Mouse (Mus musculus) lung, embryonic 14.5 days (tissue): ENCODE results near the gene Slc36a1. TPM values are rescaled to one million over a fixed set of nuclear protein-coding genes. Genes with fewer than 3 reads are reported as not detected.

Experiments used
- ATAC-seq: fragments of 200-750 bp; cut with Nextera tagmentation; 2 replicates; pipeline ENCODE4 v1.8.0; 2017; ENCODE audit warnings: mild to moderate bottlenecking, moderate TSS enrichment, moderate library complexity; ENCODE audit not compliant: insufficient read depth
- DNase-seq: peaks from one replicate; pipeline ENCODE4 v3.0.0-alpha.2; 2015
- H3K27ac ChIP-seq: fragments of 300-500 bp; sonication (generic); 2 replicates; pipeline ENCODE4 v1.5.1; 2014; ENCODE audit warnings: low read depth, mild to moderate bottlenecking, moderate library complexity
- H3K27me3 ChIP-seq: fragments of 300-500 bp; sonication (generic); 2 replicates; pipeline ENCODE4 v1.6.1; 2014; ENCODE audit warnings: low read length, control low read depth; ENCODE audit not compliant: insufficient read depth
- H3K36me3 ChIP-seq: fragments of 300-500 bp; sonication (generic); 2 replicates; pipeline ENCODE4 v1.6.1; 2014; ENCODE audit warnings: control low read depth; ENCODE audit not compliant: insufficient read depth
- H3K4me1 ChIP-seq: fragments of 300-500 bp; sonication (generic); 2 replicates; pipeline ENCODE4 v1.6.1; 2014; ENCODE audit warnings: antibody characterized with exemption, control low read depth; ENCODE audit not compliant: insufficient read depth
- H3K4me2 ChIP-seq: fragments of 300-500 bp; sonication (generic); 2 replicates; pipeline ENCODE4 v1.6.1; 2014; ENCODE audit warnings: mild to moderate bottlenecking
- H3K4me3 ChIP-seq: fragments of 300-500 bp; sonication (generic); 2 replicates; pipeline ENCODE4 v1.5.1; 2014; ENCODE audit warnings: low read depth, low read length
- H3K9ac ChIP-seq: fragments of 300-500 bp; sonication (generic); 2 replicates; pipeline ENCODE4 v1.6.1; 2014
- H3K9me3 ChIP-seq: fragments of 300-500 bp; sonication (generic); 2 replicates; pipeline ENCODE4 v1.6.1; 2016; ENCODE audit warnings: low read depth, low read length, control low read depth
- CTCF ChIP-seq: IDR thresholded peaks from 2 replicates; pipeline ENCODE4 v1.5.1; 2016; ENCODE audit warnings: antibody characterized with exemption, low read depth
- WGBS: fragments of 180-500 bp; shearing (Covaris S2); extraction: QIAGEN DNeasy Blood & Tissue Kit; methylation state at CpG from one replicate; pipeline ENCODE4 v1.1.7; 2014; 5-methylcytosine and 5-hydroxymethylcytosine counted together
- polyA plus RNA-seq: library from polyadenylated mRNA; unstranded; fragments of >200 nt; fragmentation: Nextera tagmentation; extraction: Ambion mirVana; gene quantifications from 2 replicates; pipeline ENCODE4 v1.2.1, GENCODE M21; 2014

Gene Slc36a1
- polyA plus RNA-seq, 1 experiment from 2014 or later: 1.9 TPM

GRCm38 (mm10) chr11:55184733-55185291 lies 19.3 kb upstream of the Slc36a1 start, which contains the start of gene Slc36a2:
Gene Slc36a2 (minus strand): TSS chr11:55185077.
- Histone ChIP-seq H3K4me1 (0 out of 2 replicates have a peak, but pooled peaks cover 5% of the 10 kb centered on the region), H3K4me3 (no peak within 1 kb of the TSS), H3K9me3 (no peaks in the 10 kb centered on the region), H3K9ac (no peak within 1 kb of the TSS), H3K36me3 (no peaks in the 10 kb centered on the region), H3K4me2 (no peak within 1 kb of the TSS), H3K27me3 (no peaks in the 10 kb centered on the region), H3K27ac (no peak within 1 kb of the TSS)
- DNase-seq (peak; percentile 45), ATAC-seq (no peak)
- WGBS: 26% methylated on average over 10 of the region's 10 CpGs
- TF ChIP-seq CTCF: no peak

- no peaks in the 10 kb centered on the region for H3K9me3 ChIP-seq
- 75% methylated on average over 4 of the region's 4 CpGs for WGBS
- H3K9ac ChIP-seq: no peak overlapping the region
- ATAC-seq (no peak), DNase-seq (no peak)
- no peak overlapping the region for H3K4me2 ChIP-seq
- H3K36me3 ChIP-seq: no peaks in the 10 kb centered on the region
- H3K27me3 ChIP-seq: no peaks in the 10 kb centered on the region
- 0 out of 2 replicates have a peak, but pooled peaks cover 5% of the 10 kb centered on the region for H3K4me1 ChIP-seq
- H3K27ac ChIP-seq: no peak overlapping the region
- H3K4me3 ChIP-seq: no peak overlapping the region
- TF ChIP-seq CTCF: no peak
Measured at GRCm38 (mm10) chr11:55187292-55187691, 16.9 kb upstream of the Slc36a1 start.

GRCm38 (mm10) chr11:55187777-55188176 lies 16.4 kb upstream of the Slc36a1 start:
- Histone ChIP-seq H3K36me3 (no peaks in the 10 kb centered on the region), H3K9me3 (no peaks in the 10 kb centered on the region), H3K9ac (no peak overlapping the region), H3K27ac (no peak overlapping the region), H3K4me1 (0 out of 2 replicates have a peak, but pooled peaks cover 5% of the 10 kb centered on the region), H3K27me3 (no peaks in the 10 kb centered on the region), H3K4me3 (no peak overlapping the region), H3K4me2 (no peak overlapping the region)
- no peak for DNase-seq
- 75% methylated on average over 6 of the region's 6 CpGs for WGBS
- TF ChIP-seq CTCF: no peak
- no peak for ATAC-seq

GRCm38 (mm10) chr11:55190216-55190615 lies 13.9 kb upstream of the Slc36a1 start:
- Histone ChIP-seq H3K4me2 (no peak overlapping the region), H3K36me3 (no peaks in the 10 kb centered on the region), H3K27me3 (no peaks in the 10 kb centered on the region), H3K9me3 (no peaks in the 10 kb centered on the region), H3K4me3 (no peak overlapping the region), H3K9ac (no peak overlapping the region), H3K4me1 (no peaks in the 10 kb centered on the region), H3K27ac (no peak overlapping the region)
- no peak for TF ChIP-seq CTCF
- 50% methylated on average over 3 of the region's 3 CpGs for WGBS
- DNase-seq (peak; percentile 74), ATAC-seq (peak; percentile 52; the same call in 1 of the 2 replicates)

GRCm38 (mm10) chr11:55197086-55197485 lies 7.1 kb upstream of the Slc36a1 start:
- no peak for DNase-seq
- Histone ChIP-seq H3K4me3 (no peak overlapping the region), H3K9me3 (no peaks in the 10 kb centered on the region), H3K4me2 (no peak overlapping the region), H3K27me3 (no peaks in the 10 kb centered on the region), H3K9ac (no peak overlapping the region), H3K27ac (no peak overlapping the region), H3K4me1 (no peaks in the 10 kb centered on the region), H3K36me3 (no peaks in the 10 kb centered on the region)
- no peak for TF ChIP-seq CTCF
- WGBS: 53% methylated on average over 6 of the region's 6 CpGs
- no peak for ATAC-seq

GRCm38 (mm10) chr11:55197740-55198510 lies 6.2 kb upstream of the Slc36a1 start:
- Histone ChIP-seq H3K27ac (no peak overlapping the region), H3K27me3 (no peaks in the 10 kb centered on the region), H3K4me1 (no peaks in the 10 kb centered on the region), H3K4me3 (no peak overlapping the region), H3K4me2 (no peak overlapping the region), H3K9ac (no peak overlapping the region), H3K9me3 (no peaks in the 10 kb centered on the region), H3K36me3 (no peaks in the 10 kb centered on the region)
- no peak for ATAC-seq
- 58% methylated on average over 8 of the region's 8 CpGs for WGBS
- no peak for DNase-seq
- no peak for TF ChIP-seq CTCF

- H3K27me3 ChIP-seq: peaks cover 4% of the 10 kb centered on the region; the same call in 1 of the 2 replicates
- H3K4me3 ChIP-seq: peak overlapping the region; percentile 82
- WGBS: 4% methylated on average over 17 of the region's 17 CpGs
- no peaks in the 10 kb centered on the region for H3K36me3 ChIP-seq
- no peaks in the 10 kb centered on the region for H3K9me3 ChIP-seq
- DNase-seq: peak; percentile 25
- 0 out of 2 replicates have a peak, but pooled peaks cover 5% of the 10 kb centered on the region for H3K4me1 ChIP-seq
- H3K9ac ChIP-seq: peak overlapping the region; percentile 72
- peak overlapping the region; percentile 99 for H3K4me2 ChIP-seq
- no peak overlapping the region for H3K27ac ChIP-seq
- ATAC-seq: 0 out of 2 replicates have a peak, but pooled peaks have one; percentile 1
- TF ChIP-seq CTCF: no peak
Measured at GRCm38 (mm10) chr11:55204602-55205001, 452 bp downstream of the Slc36a1 start.
